Mouse (Mus musculus): ENCODE data around the gene Atg3.

Gene Atg3

GRCm38 (mm10) chr16:45158522-45159388, at the start of gene Atg3, which contains the start of gene Slc35a5:
TSS of gene Atg3 (plus strand) at chr16:45158785.
TSS of gene Slc35a5 (minus strand) at chr16:45158706.
- DNase-seq (ENCODE audit: low read depth, low spot score): peak; percentile 98

- DNase-seq (ENCODE audit: low read depth, low spot score): peak; percentile 100
These were observed 48.1 kb upstream of the Atg3 start for GRCm38 (mm10) chr16:45110498-45110897.

- no peak for DNase-seq (ENCODE audit: low read depth, low spot score)
These were observed 41.4 kb upstream of the Atg3 start for GRCm38 (mm10) chr16:45117200-45117599.

GRCm38 (mm10) chr16:45118760-45119159, 39.8 kb upstream of the Atg3 start:
- no peak for DNase-seq (ENCODE audit: low read depth, low spot score)

- peak; percentile 58 for DNase-seq (ENCODE audit: low read depth, low spot score)
These were observed 37.6 kb upstream of the Atg3 start for GRCm38 (mm10) chr16:45120844-45121425.

GRCm38 (mm10) chr16:45122571-45122970, 36.0 kb upstream of the Atg3 start:
- DNase-seq (ENCODE audit: low read depth, low spot score): peak; percentile 87

GRCm38 (mm10) chr16:45124230-45125203, 34.1 kb upstream of the Atg3 start:
- DNase-seq (ENCODE audit: low read depth, low spot score): peak; percentile 69

- no peak for DNase-seq (ENCODE audit: low read depth, low spot score)
These were observed 30.5 kb upstream of the Atg3 start for GRCm38 (mm10) chr16:45127936-45128710.

- DNase-seq (ENCODE audit: low read depth, low spot score): peak; percentile 92
These were observed 16.9 kb upstream of the Atg3 start for GRCm38 (mm10) chr16:45141711-45142110.

- DNase-seq (ENCODE audit: low read depth, low spot score): peak; percentile 67
These were observed 16.0 kb upstream of the Atg3 start for GRCm38 (mm10) chr16:45142565-45142964.

GRCm38 (mm10) chr16:45145119-45145518, 13.5 kb upstream of the Atg3 start:
- DNase-seq (ENCODE audit: low read depth, low spot score): no peak

GRCm38 (mm10) chr16:45148488-45149082, 10.0 kb upstream of the Atg3 start:
- DNase-seq (ENCODE audit: low read depth, low spot score): no peak

GRCm38 (mm10) chr16:45154741-45155250, 3.8 kb upstream of the Atg3 start:
- DNase-seq (ENCODE audit: low read depth, low spot score): no peak

GRCm38 (mm10) chr16:45158136-45158521, 456 bp upstream of the Atg3 start:
- DNase-seq (ENCODE audit: low read depth, low spot score): peak; percentile 83

GRCm38 (mm10) chr16:45159389-45159716, 768 bp downstream of the Atg3 start:
- peak; percentile 71 for DNase-seq (ENCODE audit: low read depth, low spot score)

- no peak for DNase-seq (ENCODE audit: low read depth, low spot score)
These were observed 20.0 kb downstream of the Atg3 start for GRCm38 (mm10) chr16:45178552-45178951.

- DNase-seq (ENCODE audit: low read depth, low spot score): no peak
These were observed 23.2 kb downstream of the Atg3 start for GRCm38 (mm10) chr16:45181824-45182223.

- DNase-seq (ENCODE audit: low read depth, low spot score): peak; percentile 92
These were observed 34.0 kb downstream of the Atg3 start for GRCm38 (mm10) chr16:45192613-45193012.

- DNase-seq (ENCODE audit: low read depth, low spot score): peak; percentile 90
These were observed 38.2 kb downstream of the Atg3 start for GRCm38 (mm10) chr16:45196816-45197215.

- no peak for DNase-seq (ENCODE audit: low read depth, low spot score)
These were observed 42.8 kb downstream of the Atg3 start for GRCm38 (mm10) chr16:45201395-45201794.

Data from 3T3-L1 (cell line).